Mouse (Mus musculus): ENCODE measurements around the gene Mrgprx1. TPM values are rescaled to one million over a fixed set of nuclear protein-coding genes. Genes with fewer than 3 reads are reported as not detected.

Gene Mrgprx1
- not detected for polyA plus RNA-seq (2017; shearing (Covaris generic))

DNA sequence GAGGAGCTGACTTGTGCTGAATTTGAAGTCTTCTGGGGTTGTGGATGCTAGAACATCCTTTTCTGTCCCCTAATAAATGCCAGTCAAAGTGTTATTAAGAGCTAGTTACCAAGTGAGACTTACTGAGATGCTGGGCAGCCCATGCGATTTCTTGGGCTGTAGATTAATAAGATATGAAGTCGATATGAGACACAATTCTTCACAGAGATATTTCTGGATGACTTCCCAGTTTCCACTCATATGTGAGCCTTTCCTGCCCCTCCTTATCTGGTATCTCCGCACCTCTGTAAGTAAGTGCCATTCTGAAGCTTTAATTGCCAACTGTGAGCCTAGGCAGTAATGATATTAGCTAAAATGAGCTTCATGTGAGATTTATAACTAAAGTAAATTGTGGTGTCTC lies at the start of gene Mrgprx1:
Mrgprx1 (minus strand) TSS at position 101 of the 400 bp plus-strand sequence.

DNA sequence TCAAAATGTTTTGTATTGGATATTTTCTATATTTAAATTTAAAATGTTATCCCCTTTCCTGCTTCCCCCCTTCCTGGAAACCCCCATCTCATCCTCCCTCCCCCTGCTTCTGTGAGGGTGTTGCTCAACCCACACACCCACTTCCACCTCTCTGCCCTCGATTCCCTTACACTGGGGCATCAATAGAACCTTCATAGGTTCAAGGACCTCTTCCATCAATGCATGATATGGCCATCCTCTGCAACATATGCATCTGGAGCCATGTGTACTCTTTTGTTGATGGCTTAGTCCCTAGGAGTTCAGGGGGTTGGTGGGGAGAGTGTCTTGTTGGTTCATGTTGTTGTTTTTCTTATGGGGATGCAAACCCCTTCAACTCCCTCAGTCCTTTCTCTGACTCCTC lies 45.4 kb downstream of the Mrgprx1 start, which contains the start of gene Mrgpra4:
Mrgpra4 (minus strand) TSS at position 101 of the 400 bp plus-strand sequence.

Other genes starting within 250 kb of the Mrgprx1 start
- not detected for gene Mrgpra4, start 45.5 kb downstream of the Mrgprx1 start, polyA plus RNA-seq (2017; shearing (Covaris generic))
- not detected for gene Mrgprb5, start 141.4 kb upstream of the Mrgprx1 start, polyA plus RNA-seq (2017; shearing (Covaris generic))
- not detected for gene Mrgprb4, start 171.7 kb upstream of the Mrgprx1 start, polyA plus RNA-seq (2017; shearing (Covaris generic))